Mouse (Mus musculus) left cerebral cortex, postnatal 10 days (tissue): Measurements from ENCODE around the gene Gm44596. TPM values are rescaled to one million over a fixed set of nuclear protein-coding genes. Genes with fewer than 3 reads are reported as not detected.

Source experiments
- DNase-seq, 2 experiments: peaks; one replicate each; pipeline ENCODE4 v3.0.0; 2021 to 2022; ENCODE audit warnings: low spot score in 2 of 2, mixed read lengths in 1 of 2; ENCODE audit errors: extremely low spot score in 1 of 2
- intact Hi-C: fragments of 180-260 bp; cut with DNase I; formaldehyde crosslinking; loops from one replicate; pipeline ENCODE4 v1.15.1; 2025
- total RNA-seq, 2 experiments: library from RNA; stranded (reverse); gene quantifications; 2 replicates each; pipeline ENCODE4 v1.2.3; 2021

Gm44596 gene
- total RNA-seq: not detected

GRCm38 (mm10) chr6:128375192-128375591 is at the start of gene Gm44596, which contains the start of gene Tex52:
Gene Gm44596 (plus strand): TSS chr6:128375503.
Gene Tex52 (plus strand): TSS chr6:128375456.
- no peak for DNase-seq
- intact Hi-C loops: no loop called here

- intact Hi-C loops: no loop called here
- peak; percentile 46 to 82 for DNase-seq
Observed at GRCm38 (mm10) chr6:128334397-128335124, 40.7 kb upstream of the Gm44596 start.

DNA sequence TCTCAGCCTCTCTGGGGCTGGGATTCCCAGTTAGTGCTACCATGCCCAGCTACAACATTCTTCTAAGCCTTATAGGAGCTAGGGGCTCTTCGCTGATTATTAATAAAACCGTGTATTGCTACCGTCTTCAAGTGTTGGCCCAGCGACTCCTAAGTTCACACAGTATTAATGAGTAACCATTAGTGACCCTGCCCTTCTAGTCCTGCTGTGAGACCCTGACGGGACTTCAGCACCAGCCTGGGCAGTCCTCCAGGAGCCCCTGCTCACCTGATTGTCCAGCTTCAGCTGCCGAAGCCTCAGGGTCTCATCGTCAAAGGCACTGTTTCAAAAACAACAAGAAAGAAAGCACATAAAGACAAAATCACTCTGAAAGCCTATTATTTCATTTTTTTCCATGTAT is 37.8 kb upstream of the Gm44596 start:
- intact Hi-C loops: no loop called here

DNA sequence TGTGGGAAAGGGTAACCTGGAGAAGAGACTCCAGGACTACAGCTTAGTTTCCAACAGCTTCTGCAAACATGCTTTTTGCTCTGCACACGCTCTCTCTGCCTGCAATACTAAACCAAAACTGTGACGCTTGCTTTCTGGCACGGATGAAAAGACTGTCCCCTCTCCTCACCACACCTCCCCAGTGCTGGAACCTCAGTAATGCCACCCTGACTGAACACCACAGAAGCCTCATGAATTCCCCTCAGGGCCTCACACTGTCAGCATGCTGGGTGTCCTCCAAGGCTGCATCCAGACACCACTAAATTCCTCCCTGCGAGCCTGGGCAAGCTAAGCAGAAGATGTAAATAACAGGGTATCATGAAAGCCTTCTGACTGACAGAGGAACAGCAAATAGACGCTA is 36.4 kb upstream of the Gm44596 start:
- DNase-seq: no peak
- intact Hi-C loops: no loop called here

More for the DNA sequence above, 37.8 kb upstream of the Gm44596 start:
- no peak for DNase-seq

DNA sequence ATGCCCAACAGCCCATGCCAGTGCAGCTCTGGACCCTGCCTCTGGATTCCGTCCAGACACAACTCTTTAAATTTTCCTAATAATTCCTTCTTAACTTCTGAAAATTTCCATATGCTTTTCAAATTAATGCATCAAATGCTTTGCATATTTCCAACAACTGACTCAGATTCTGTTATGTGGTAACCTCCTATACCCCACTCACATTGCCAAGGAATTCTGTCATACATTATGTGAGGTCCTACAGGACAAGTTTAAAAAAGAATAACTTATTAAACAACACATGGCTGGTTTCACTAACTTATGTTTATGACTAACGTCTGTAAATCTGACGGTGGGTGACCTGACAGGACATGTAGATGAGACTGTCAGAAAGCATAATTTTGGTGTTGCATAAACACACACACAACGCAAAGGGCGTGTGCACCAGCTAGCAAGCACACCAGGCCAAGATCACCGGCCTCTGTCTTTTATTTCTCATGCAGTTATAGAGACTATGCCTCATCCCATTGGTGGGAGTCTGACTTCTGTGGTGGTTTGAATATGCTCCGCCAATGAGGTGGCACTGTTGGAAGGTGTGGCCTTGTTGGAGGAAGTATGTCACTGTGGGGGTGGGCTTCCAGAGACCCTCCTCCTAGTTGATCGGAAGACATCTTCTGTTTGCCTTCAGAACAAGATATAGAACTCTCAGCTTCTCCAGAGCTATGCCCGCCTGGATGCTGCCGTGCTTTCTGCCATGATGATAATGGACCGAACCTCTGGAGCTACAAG is 33.2 kb upstream of the Gm44596 start:
- DNase-seq: no peak
- intact Hi-C loops: no loop called here

GRCm38 (mm10) chr6:128345623-128346022 is 29.7 kb upstream of the Gm44596 start:
- no peak for DNase-seq
- intact Hi-C loops: no loop called here

- intact Hi-C loops: no loop called here
- no peak for DNase-seq
Observed at GRCm38 (mm10) chr6:128346782-128347181, 28.5 kb upstream of the Gm44596 start.

GRCm38 (mm10) chr6:128349711-128350110 is 25.6 kb upstream of the Gm44596 start:
- intact Hi-C loops: no loop called here
- peak; percentile 53 to 59 for DNase-seq

GRCm38 (mm10) chr6:128354140-128354539 is 21.2 kb upstream of the Gm44596 start:
- DNase-seq: no peak
- intact Hi-C loops: no loop called here

- peak in 1 of 2 experiments; percentile 55 for DNase-seq
- intact Hi-C loops: loop anchor here (5.0 kb wide), 1 partner anchor 38 kb away; no protein-coding TSS in a partner anchor
Observed at GRCm38 (mm10) chr6:128355201-128355681, 20.1 kb upstream of the Gm44596 start.

GRCm38 (mm10) chr6:128355726-128356416 is 19.4 kb upstream of the Gm44596 start, which contains the start of gene Tulp3:
Gene Tulp3 (minus strand): TSS chr6:128355851.
- DNase-seq: peak; percentile 98 to 99
- intact Hi-C loops: loop anchor here (5.0 kb wide), 1 partner anchor 39 kb away; no protein-coding TSS in a partner anchor

DNA sequence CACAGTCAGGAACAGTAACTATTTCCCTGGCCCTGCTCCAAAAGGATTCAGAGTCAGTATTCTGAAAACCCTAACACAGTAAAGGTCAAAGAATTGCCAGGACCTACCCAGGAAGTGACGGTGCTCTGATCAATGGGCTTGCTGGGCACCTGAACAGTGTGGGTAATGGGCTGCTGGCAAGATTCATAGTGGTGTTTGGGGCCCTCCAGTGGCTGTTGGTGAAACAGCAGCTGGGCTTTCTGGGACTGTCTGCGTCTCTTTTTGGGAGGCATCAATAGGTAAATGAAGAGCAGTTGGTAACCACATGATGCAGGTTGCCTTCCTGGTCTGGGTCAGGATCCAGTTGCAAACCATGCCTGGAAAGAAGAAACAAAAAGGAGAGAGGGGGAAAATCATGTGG is 16.3 kb upstream of the Gm44596 start:
- DNase-seq: peak; percentile 60 to 61
- intact Hi-C loops: loop anchor here (5.0 kb wide), 1 partner anchor 42 kb away; no protein-coding TSS in a partner anchor

GRCm38 (mm10) chr6:128361901-128362300 is 13.4 kb upstream of the Gm44596 start:
- intact Hi-C loops: no loop called here
- DNase-seq: no peak

GRCm38 (mm10) chr6:128362381-128363006 is 12.8 kb upstream of the Gm44596 start, which contains the start of the genes Rhno1 and Foxm1:
Gene Rhno1 (minus strand): TSS chr6:128362911.
Gene Foxm1 (plus strand): TSS chr6:128362967.
- intact Hi-C loops: no loop called here
- peak; percentile 64 to 91 for DNase-seq

GRCm38 (mm10) chr6:128363007-128363825 is 12.1 kb upstream of the Gm44596 start:
- no peak for DNase-seq
- intact Hi-C loops: no loop called here

- intact Hi-C loops: no loop called here
- no peak for DNase-seq
Observed at GRCm38 (mm10) chr6:128364721-128365120, 10.6 kb upstream of the Gm44596 start.

- intact Hi-C loops: no loop called here
- DNase-seq: no peak
Observed at GRCm38 (mm10) chr6:128366466-128366865, 8.8 kb upstream of the Gm44596 start.

DNA sequence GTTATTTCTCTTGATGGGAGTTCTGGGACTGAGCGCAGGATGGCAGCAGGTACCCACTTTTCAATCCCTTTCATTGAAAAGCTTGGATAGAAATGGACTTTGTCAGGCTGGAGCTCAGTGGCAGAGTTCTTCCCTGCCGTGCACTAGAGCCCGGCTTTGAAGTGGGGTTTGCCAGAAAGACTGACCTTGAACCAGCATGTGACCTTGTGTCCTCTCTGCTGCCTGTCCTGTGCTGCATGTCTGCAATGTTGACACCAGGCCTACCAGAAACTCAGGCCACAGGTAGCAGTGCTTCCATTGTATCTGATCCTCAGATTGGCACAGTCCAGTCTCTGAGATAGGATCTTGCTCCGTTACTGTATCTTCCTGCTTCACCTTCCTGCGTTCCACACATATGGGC is 5.3 kb upstream of the Gm44596 start:
- intact Hi-C loops: no loop called here
- DNase-seq: no peak
